Mouse (Mus musculus): ENCODE results near the gene Olfr286.

GRCm38 (mm10) chr15:98180567-98181131, 53.6 kb downstream of the Olfr286 start:
- TF ChIP-seq GATA1 (IDR thresholded peaks at IDR 0.05; ENCODE audit: borderline replicate concordance, low read length) (no peak), FLI1 (IDR thresholded peaks at IDR 0.05; ENCODE audit: low read length) (no peak)
